Mouse (Mus musculus) heart, adult 9 months (tissue): Measurements from ENCODE around the gene Pik3cd.
"Not testable (repeated sequence)": the region's sequence is repeated elsewhere in the genome, so short reads cannot be mapped to it uniquely, and the experiment has no call there.

Experiments
- DNase-seq, 2 experiments: peaks; one replicate each; pipeline ENCODE4 v3.0.0; 2022; ENCODE audit warnings: low spot score in 2 of 2

Pik3cd gene

DNA sequence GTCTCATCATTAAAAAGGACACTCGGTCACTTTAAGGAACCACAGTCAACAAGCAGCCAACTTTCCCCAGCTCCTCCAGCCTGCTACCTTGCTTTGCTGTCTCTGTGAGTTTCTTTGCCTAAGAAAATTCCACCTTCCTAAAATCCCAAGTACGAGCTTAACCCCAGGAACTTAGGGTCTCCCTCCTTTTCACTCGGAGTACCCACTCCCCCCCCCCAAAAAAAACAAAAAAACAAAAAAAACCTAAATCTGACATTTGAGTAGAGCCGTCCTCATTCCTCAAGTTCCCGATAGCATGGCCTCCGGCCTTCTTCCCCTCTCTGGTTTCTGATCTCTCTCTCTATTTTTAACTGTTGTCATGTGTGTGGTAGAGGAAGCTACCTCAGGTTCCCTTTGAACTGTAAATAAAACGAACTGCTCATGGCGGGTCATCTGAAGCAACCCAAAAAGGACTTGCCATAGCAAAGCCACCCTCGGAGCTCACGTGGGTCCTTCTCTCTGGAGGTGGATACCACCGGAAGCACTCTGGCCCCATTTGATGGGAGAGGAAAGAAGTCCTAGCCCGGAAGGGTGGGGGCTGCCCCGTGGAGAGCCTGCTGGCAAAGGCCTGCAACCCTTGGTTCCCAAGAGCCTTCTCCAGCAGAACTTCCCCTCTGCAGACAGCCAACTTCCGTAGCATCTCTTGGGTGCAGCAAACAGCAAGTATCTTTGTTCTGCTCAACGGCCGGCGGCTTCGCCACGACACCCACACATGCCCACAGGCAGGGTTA, at the start of gene Pik3cd:
TSS of gene Pik3cd (minus strand) at position 362 of the 770 bp plus-strand sequence.
- DNase-seq = peak; percentile 37 to 61

- no peak for DNase-seq
Observed at GRCm38 (mm10) chr4:149750671-149751070, 48.3 kb upstream of the Pik3cd start.

GRCm38 (mm10) chr4:149749663-149750015, 47.3 kb upstream of the Pik3cd start:
- DNase-seq = not testable (repeated sequence)

DNA sequence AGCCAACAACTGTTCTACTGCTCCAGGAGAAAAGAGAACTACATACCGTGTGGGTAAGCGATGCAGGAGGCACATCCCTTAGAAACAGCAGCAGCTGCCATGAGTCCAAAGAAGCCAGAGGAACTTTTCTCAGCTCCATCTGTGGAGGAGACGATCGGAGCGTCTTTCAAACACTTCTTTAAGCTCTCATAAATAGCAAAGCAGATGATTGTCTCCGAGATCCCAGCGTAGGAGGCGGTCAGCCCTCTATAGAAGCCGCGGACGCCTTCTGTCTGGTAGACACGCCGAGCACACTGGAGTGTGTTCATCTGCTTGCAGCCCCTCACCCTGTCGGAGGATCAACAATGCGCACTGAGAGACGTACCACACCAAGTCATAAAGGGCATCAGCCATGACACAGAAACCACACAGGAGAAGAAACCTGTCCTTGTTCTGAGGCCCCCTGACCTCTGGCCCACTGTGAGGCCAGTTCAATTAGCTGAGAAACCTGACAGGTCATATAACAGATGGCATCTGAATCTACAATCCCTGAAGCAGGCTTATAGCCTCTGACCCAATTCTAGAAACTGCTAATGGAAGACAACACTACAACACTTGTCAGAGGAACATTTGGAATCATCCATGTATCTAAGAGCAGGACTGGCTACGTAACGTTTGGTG, 46.8 kb upstream of the Pik3cd start:
- DNase-seq = no peak

- DNase-seq = no peak
Observed at GRCm38 (mm10) chr4:149744119-149744518, 41.7 kb upstream of the Pik3cd start.

- DNase-seq = no peak
Observed at GRCm38 (mm10) chr4:149742011-149742530, 39.7 kb upstream of the Pik3cd start.

DNA sequence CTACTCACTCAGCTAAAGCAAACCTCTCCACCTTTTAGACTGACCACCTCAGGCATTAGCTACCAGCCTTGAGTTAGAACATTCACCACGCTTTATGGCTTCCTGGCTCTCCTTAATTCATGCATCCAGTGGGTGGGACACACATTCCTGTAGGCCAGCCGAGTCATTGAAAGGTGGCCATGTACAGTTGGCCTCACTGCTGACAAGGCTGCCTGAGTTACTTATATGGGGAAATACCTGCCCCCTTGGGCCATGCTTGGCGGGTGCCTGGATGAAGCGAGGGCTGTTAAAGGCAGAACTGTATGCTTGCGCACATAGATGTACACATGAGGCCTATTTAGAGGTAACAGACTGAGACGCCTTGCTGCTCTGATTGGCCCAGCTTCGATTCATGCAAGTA, 37.9 kb upstream of the Pik3cd start:
- DNase-seq = no peak

- no peak for DNase-seq
Observed at GRCm38 (mm10) chr4:149739478-149739877, 37.1 kb upstream of the Pik3cd start.

- DNase-seq = peak; percentile 91 to 93
Observed at GRCm38 (mm10) chr4:149737383-149738324, 35.3 kb upstream of the Pik3cd start, which contains the start of gene Tmem201. Gene Tmem201 (minus strand): TSS chr4:149738044.

- peak; percentile 77 to 83 for DNase-seq
Observed at GRCm38 (mm10) chr4:149736581-149736980, 34.2 kb upstream of the Pik3cd start.

DNA sequence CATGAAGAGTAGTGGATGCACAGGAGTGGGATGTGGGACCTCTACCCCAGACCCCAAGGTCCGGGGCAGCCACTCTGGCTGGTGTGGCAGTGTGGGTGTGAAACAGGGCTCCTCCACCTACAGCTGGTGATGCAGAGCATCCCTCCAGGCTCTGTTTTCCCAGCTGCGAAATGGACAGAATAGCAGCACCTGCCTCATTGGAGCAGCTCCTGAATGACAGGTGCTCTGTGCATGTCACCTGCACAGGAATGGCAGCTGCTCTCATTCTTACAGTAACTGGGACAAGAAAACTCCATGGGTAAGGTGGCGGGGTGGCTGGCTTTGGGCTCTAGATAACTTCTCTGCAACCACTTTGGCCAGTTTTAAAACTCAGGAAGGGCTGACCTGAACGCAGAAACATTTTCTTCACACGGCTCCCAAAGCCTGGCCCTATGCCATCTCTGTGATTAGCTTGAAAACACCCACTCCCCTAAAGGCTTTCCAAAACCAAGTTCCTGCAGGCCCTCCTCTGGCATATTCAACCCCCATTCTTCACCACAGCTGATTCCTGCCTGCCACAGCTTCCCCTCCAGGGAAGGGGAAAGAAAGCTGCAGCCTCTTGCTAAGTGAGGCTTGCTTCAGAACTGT, 33.4 kb upstream of the Pik3cd start:
- no peak for DNase-seq

DNA sequence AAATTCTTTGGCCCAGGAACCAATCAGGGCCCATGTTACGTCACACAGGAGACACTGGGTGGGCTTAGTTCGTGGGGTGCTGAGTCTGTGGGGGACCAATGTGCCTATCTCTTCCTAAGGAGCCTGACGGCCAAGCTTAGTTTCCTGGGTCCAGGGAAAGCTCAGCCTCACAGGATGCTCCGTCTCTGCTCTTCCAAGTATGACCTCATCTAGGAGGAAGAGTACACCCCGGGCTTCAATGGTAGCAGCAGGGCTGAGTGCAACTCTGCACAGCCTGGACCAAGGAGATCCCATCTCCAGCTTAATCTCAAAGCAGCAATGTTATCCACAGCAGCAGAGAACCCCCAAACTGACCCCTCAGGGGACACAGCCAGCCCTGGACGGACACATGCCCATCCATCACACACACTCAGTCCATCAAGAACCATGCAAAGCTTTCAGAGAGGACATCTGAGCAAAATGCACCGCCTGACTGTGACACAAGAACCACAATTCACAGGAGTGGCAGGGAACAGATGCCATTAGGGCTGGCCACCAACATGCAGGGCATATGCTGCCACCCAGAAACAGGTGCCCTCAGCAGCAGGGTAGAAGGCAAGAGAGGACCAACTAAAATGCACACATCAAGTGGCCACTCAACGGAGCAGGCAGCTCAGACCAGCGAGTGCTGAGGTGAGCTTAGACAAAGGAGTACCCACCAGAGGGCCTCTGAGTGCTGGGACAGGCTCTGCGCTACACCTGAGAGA, 32.5 kb upstream of the Pik3cd start:
- no peak for DNase-seq

DNA sequence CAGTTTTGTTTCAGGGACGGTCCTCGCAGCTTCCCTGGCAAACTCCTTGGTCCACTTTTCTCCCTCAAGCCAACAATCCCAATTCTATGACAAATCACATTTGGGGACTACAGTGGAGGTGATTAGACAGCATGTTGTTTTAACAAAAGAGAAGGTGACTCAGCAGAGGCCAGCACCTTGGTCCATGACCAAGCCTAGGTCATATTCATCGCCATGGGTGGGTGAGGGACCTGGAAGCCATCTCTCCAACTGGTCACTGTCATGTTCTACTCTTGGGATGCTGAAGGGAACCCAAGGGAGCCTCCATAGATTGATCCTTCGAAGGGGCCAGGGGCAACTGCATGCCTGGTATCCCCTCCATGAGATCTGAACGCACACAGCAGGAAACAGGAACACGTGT, 31.9 kb upstream of the Pik3cd start:
- DNase-seq = no peak

DNA sequence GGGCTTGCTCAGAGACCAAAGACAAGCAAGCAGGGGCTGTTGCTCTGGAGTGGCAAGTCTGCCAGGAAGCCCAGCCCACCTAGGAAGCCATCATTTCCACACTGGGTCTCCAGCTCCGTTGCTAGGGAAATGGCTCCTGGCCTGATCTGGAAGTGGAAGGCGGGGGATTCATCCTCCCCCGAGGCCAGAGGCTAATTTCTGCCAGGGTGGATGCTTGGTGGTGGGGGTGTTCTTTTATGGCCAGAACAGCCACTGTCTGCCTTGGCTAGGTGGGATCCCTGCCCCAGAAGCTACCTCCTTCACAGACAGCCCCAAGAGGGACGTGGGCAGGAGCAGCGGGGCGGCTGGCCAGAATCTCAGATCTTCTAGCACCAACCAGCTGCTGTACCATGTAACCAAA, 31.4 kb upstream of the Pik3cd start:
- DNase-seq = peak; percentile 57 to 68

DNA sequence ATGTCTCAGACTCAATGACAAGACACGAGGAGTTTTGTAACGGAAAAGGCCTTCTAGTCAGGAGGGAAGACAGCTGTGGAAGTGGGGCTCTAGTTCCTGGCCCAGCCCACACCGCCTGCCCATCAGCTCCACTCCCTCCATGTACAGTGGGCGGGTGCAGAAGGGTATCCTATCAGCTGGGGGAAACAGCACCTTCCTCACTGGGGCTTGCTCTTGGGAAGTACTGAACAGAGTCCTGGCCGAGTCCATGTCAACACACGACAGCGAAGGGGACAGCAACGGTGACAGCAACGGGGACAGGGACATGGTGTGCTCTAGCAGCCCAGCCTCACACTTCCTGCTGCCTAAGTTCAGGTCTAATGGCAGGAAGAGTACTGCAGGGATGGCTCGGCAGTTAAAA, 30.4 kb upstream of the Pik3cd start:
- DNase-seq = peak; percentile 45 to 70

- DNase-seq = no peak
Observed at GRCm38 (mm10) chr4:149732313-149732712, 29.9 kb upstream of the Pik3cd start.

DNA sequence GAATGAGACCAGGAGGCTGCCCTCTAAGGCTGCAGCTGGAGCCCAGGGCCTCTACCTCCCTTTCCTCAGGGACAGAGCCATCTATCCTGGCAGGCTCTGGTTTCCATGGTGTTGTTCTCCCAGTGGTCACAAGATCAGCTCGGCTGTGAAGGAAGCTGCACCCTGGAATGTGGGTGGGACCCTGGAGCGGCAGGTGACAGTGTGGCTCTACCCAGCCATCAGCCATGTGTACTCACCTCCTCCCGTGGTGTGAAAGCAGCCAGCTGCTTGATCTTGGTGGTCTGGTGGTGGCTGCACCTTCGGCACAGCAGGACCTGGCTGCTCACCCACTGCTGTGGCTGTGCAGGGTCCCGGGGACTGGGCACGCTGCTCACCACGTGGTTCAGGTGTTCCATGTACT, 28.5 kb upstream of the Pik3cd start:
- no peak for DNase-seq

DNA sequence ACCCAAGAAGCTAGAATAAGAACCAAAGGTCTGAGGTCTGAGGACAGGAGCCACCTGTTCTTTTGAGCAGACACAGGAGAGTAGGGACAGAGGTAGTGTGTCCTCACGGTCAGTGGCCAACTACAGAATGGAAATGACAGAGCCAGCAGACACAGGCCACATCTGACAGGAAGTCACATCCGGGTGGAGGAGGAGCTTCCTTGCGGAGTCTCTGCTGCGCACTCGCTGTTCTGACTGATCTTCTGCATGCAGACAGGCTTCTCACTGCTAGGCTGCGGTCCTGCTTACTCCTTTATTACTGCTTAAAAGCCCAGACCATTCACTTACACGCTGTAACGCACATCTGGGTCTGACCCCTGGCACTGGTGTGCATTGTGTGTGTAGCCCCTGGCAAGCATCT, 26.4 kb upstream of the Pik3cd start:
- DNase-seq = peak; percentile 53 to 74

GRCm38 (mm10) chr4:149727636-149728035, 25.3 kb upstream of the Pik3cd start:
- no peak for DNase-seq

DNA sequence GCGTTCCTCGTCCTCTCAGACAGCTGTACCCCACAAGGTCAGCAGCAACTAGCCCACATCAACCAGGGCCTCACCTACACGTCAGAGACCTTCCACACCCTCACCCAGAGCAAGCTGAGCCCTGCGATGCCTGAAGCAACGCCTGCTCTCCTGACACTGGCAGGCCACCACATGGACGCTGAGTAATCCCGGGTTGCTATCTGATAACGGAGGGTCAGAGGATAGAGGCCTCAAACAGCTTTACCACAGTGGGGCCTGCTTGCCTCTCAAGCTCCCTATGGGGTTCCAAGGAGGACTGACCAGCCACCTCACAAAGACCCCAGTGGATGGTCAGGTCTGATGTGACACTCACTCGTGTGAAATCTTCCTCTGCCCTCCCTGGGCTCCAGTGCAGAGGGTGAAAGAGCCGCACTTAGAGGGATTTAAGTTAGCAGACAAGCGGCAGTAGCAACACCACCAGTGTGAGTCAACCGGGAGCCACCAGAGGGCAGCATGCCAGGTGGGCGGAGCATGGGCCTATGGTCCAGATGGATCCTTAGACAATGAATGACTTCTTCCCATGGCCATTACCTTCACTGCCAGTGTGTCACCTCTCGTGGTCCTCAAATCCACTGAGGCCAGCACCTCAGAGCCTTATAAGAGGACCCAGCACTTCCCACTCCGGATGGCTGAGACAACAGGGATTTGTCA, 23.4 kb upstream of the Pik3cd start:
- DNase-seq = peak; percentile 58 to 67
